Comparison of ENCODE assay signal across 8 mouse cellular contexts in genomic region chr2:164961506-164962182, GRCm38 (mm10). TPM values are rescaled to one million over a fixed set of nuclear protein-coding genes. Genes with fewer than 3 reads are reported as not detected.
DNase-seq lines count a peak whose midpoint lies in the region; ATAC-seq and TF ChIP-seq lines count a peak whose summit lies in the region.

No protein-coding gene starts in this region.

- no peak for ATAC-seq in forebrain, embryonic 16.5 days
- ATAC-seq in inflammation-experienced regulatory T-cells, adult 6 months: peak; percentile 52
- peak; percentile 68 for ATAC-seq in megakaryocyte-erythroid progenitor cell, adult 5-6 weeks (replicated peaks; ENCODE audit: low FRiP score, low TSS enrichment, poor library complexity, severe bottlenecking)

- no peak overlapping the region for H3K27ac ChIP-seq in heart, adult 2 months
- no peak overlapping the region for H3K27ac ChIP-seq in forebrain, embryonic 16.5 days (ENCODE audit: low read length)

- TF ChIP-seq POLR2A in heart, adult 2 months (IDR thresholded peaks at IDR 0.05; ENCODE audit: insufficient read depth, low read depth, low read length): no peak

- intact Hi-C loops in heart, adult 2 months (cut with DNase I): loop anchor here (2.0 kb wide), 1 partner anchor 107 kb away; no protein-coding TSS in a partner anchor
- intact Hi-C loops in heart, postnatal 25 days (cut with DNase I): loop anchor here (2.0 to 10.0 kb wide), 4 partner anchors 71 to 403 kb away; partner anchors contain the start of gene Zfp663
- intact Hi-C loops in left cerebral cortex, postnatal 25 days (cut with DNase I): loop anchor here (2.0 to 5.0 kb wide), 3 partner anchors 37 to 316 kb away; no protein-coding TSS in a partner anchor

- H3K9me3 ChIP-seq in forebrain, embryonic 16.5 days (ENCODE audit: control insufficient read depth, low read length): no peaks in the 10 kb centered on the region

- DNase-seq in heart, adult 2 months: peak; percentile 53 to 74
- DNase-seq in heart, postnatal 25 days (ENCODE audit: low spot score): no peak
- DNase-seq in cerebellum, adult 11-12 months: peak; percentile 78
- DNase-seq in left cerebral cortex, postnatal 25 days (ENCODE audit: low spot score in 2 of 2): peak; percentile 74 to 84
- peak; percentile 92 for DNase-seq in right cerebral cortex, postnatal 4 days

- TF ChIP-seq CTCF in heart, adult 2 months (IDR thresholded peaks at IDR 0.05): peak; percentile 78

- no peaks in the 10 kb centered on the region for H3K36me3 ChIP-seq in heart, adult 2 months (ENCODE audit: control insufficient read depth, insufficient read depth, low read length)
- no peaks in the 10 kb centered on the region for H3K36me3 ChIP-seq in forebrain, embryonic 16.5 days (ENCODE audit: control insufficient read depth, insufficient read depth)

- WGBS in heart, adult 2 months: 7% methylated on average over 17 of the region's 17 CpGs
- WGBS in forebrain, embryonic 16.5 days: 11% methylated on average over 17 of the region's 17 CpGs

- no peak for TF ChIP-seq EP300 in heart, adult 2 months (IDR thresholded peaks at IDR 0.05; ENCODE audit: insufficient read depth, low read depth, low read length)

- H3K4me1 ChIP-seq in heart, adult 2 months (ENCODE audit: control insufficient read depth, insufficient read depth, low read length): no peaks in the 10 kb centered on the region; the same call in 1 of the 2 replicates
- H3K4me1 ChIP-seq in forebrain, embryonic 16.5 days (replicated peaks; ENCODE audit: control insufficient read depth, insufficient read depth, low read length): peaks cover 23% of the 10 kb centered on the region

- no peak overlapping the region for H3K9ac ChIP-seq in heart, adult 2 months (ENCODE audit: low read depth, low read length)
- peak overlapping the region; percentile 8; the same call in 1 of the 2 replicates for H3K9ac ChIP-seq in forebrain, embryonic 16.5 days (replicated peaks; ENCODE audit: low read depth, low read length)

- no peak overlapping the region for H3K4me3 ChIP-seq in heart, adult 2 months
- H3K4me3 ChIP-seq in forebrain, embryonic 16.5 days (replicated peaks; ENCODE audit: low read length): peak overlapping the region; percentile 58

- H3K27me3 ChIP-seq in heart, adult 2 months (ENCODE audit: control insufficient read depth, insufficient read depth, low read length): no peaks in the 10 kb centered on the region; the same call in 1 of the 2 replicates
- H3K27me3 ChIP-seq in forebrain, embryonic 16.5 days (replicated peaks; ENCODE audit: control insufficient read depth, insufficient read depth, low read length): peaks cover 3% of the 10 kb centered on the region; the same call in 1 of the 2 replicates

- no peaks in the 10 kb centered on the region for H3K79me2 ChIP-seq in heart, adult 2 months (replicated peaks; ENCODE audit: control insufficient read depth, insufficient read depth, low read length)

- peak overlapping the region; percentile 45 for H3K4me2 ChIP-seq in forebrain, embryonic 16.5 days (ENCODE audit: low read length)

RNA-seq across cellular contexts. Expression of gene Slc12a5, which starts 1.0 kb away (rescaled TPM):
- total RNA-seq in heart, adult 2 months (2021): 1 to 10 TPM; 2.2 to 2.3 TPM
- polyA plus RNA-seq in heart, adult 2 months (2012; rRNA removed): 1.5 TPM in 2 replicates
- total RNA-seq in heart, postnatal 25 days (2021): under 1 TPM; 0.65 to 0.81 TPM
- 13.1 and 22.4 TPM in 2 replicates for polyA plus RNA-seq in forebrain, embryonic 16.5 days (2015; fragmentation: Nextera tagmentation; extraction: Ambion mirVana)
- polyA plus RNA-seq in inflammation-experienced regulatory T-cells, adult 6 months (2017; shearing (Covaris generic)): under 1 TPM in 2 of 3 experiments, not detected in 1; 0.21 to 0.33 TPM
- total RNA-seq in left cerebral cortex, postnatal 25 days (2021): 100 to 1,000 TPM; 546 to 551 TPM
- 0.35 TPM in 1 of 2 replicates, not detected in the other for total RNA-seq in megakaryocyte-erythroid progenitor cell, adult 5-6 weeks (2014; fragmentation: Nextera tagmentation)
- 0.34 and 0.61 TPM in 2 replicates for total RNA-seq in megakaryocyte-erythroid progenitor cell, adult 5-6 weeks (2017)

RNA-seq across cellular contexts. Expression of gene Mmp9, which starts 21.1 kb away (rescaled TPM):
- under 1 TPM; 0.93 to 0.99 TPM for total RNA-seq in heart, adult 2 months (2021)
- 3.5 and 5.1 TPM in 2 replicates for polyA plus RNA-seq in heart, adult 2 months (2012; rRNA removed)
- under 1 TPM; 0.55 to 0.61 TPM for total RNA-seq in heart, postnatal 25 days (2021)
- polyA plus RNA-seq in forebrain, embryonic 16.5 days (2015; fragmentation: Nextera tagmentation; extraction: Ambion mirVana): 16.9 and 20.6 TPM in 2 replicates
- polyA plus RNA-seq in inflammation-experienced regulatory T-cells, adult 6 months (2017; shearing (Covaris generic)): 1 to 10 TPM; 1.3 to 2.6 (median 2.6) TPM
- total RNA-seq in left cerebral cortex, postnatal 25 days (2021): 1 to 10 TPM; 1.9 to 2.0 TPM
- total RNA-seq in megakaryocyte-erythroid progenitor cell, adult 5-6 weeks (2014; fragmentation: Nextera tagmentation): 7.1 TPM in 1 of 2 replicates, not detected in the other
- total RNA-seq in megakaryocyte-erythroid progenitor cell, adult 5-6 weeks (2017): 0.65 and 2.0 TPM in 2 replicates

RNA-seq across cellular contexts. Expression of gene Zfp335, which starts 50.1 kb away (rescaled TPM):
- 1 to 10 TPM; 8.0 to 8.2 TPM for total RNA-seq in heart, adult 2 months (2021)
- polyA plus RNA-seq in heart, adult 2 months (2012; rRNA removed): 14.0 and 14.3 TPM in 2 replicates
- total RNA-seq in heart, postnatal 25 days (2021): 1 to 10 TPM; 8.6 to 9.2 TPM
- polyA plus RNA-seq in forebrain, embryonic 16.5 days (2015; fragmentation: Nextera tagmentation; extraction: Ambion mirVana): 16.2 and 19.9 TPM in 2 replicates
- polyA plus RNA-seq in inflammation-experienced regulatory T-cells, adult 6 months (2017; shearing (Covaris generic)): 1 to 10 TPM; 6.2 to 7.4 (median 6.8) TPM
- total RNA-seq in left cerebral cortex, postnatal 25 days (2021): 10 to 100 TPM; 24.3 TPM
- 23.5 and 27.2 TPM in 2 replicates for total RNA-seq in megakaryocyte-erythroid progenitor cell, adult 5-6 weeks (2014; fragmentation: Nextera tagmentation)
- 5.8 and 8.6 TPM in 2 replicates for total RNA-seq in megakaryocyte-erythroid progenitor cell, adult 5-6 weeks (2017)

Comparison
In these comparisons a context has a peak if more than half of its experiments do, and no peak if none do; other contexts are left out.
1. RNA of gene Slc12a5, which starts 1.0 kb away (total RNA-seq): 546 to 551 TPM in left cerebral cortex, postnatal 25 days; 2.2 to 2.3 TPM in heart, adult 2 months, 0.65 to 0.81 TPM in heart, postnatal 25 days and 0.34 to 0.61 TPM in megakaryocyte-erythroid progenitor cell, adult 5-6 weeks; every median in the first group is over 100 times any median in the second.